7 mouse cellular contexts compared by ENCODE assay signal in genomic region chr13:34642941-34643875, GRCm38 (mm10). TPM values are rescaled to one million over a fixed set of nuclear protein-coding genes. Genes with fewer than 3 reads are reported as not detected.
DNase-seq lines count a peak whose midpoint lies in the region; ATAC-seq lines count a peak whose summit lies in the region.

No protein-coding gene starts in this region.

- no peak overlapping the region for H3K4me2 ChIP-seq in forebrain, embryonic 14.5 days (ENCODE audit: low read length)

- ATAC-seq in forebrain, embryonic 14.5 days: peak; percentile 47

- no peak overlapping the region for H3K9ac ChIP-seq in forebrain, embryonic 14.5 days (ENCODE audit: low read length)

- H3K4me3 ChIP-seq in forebrain, embryonic 14.5 days (ENCODE audit: low read depth, low read length): no peak overlapping the region

- H3K9me3 ChIP-seq in forebrain, embryonic 14.5 days (replicated peaks; ENCODE audit: control insufficient read depth, low read length): no peaks in the 10 kb centered on the region

- no peak overlapping the region for H3K27ac ChIP-seq in forebrain, embryonic 14.5 days (ENCODE audit: low read depth, low read length)

- H3K27me3 ChIP-seq in forebrain, embryonic 14.5 days (replicated peaks; ENCODE audit: control insufficient read depth, insufficient read depth, low read length): no peaks in the 10 kb centered on the region

- H3K36me3 ChIP-seq in forebrain, embryonic 14.5 days (ENCODE audit: control insufficient read depth, insufficient read depth, low read length): no peaks in the 10 kb centered on the region

- peak; percentile 16 to 48 for DNase-seq in urinary bladder, adult 18-20 months (ENCODE audit: low spot score in 2 of 2)
- DNase-seq in urinary bladder, postnatal 10 days (ENCODE audit: low spot score): no peak
- peak; percentile 60 to 63 for DNase-seq in adrenal gland, postnatal 36 days
- DNase-seq in forebrain, embryonic 14.5 days (ENCODE audit: low spot score): peak; percentile 85
- DNase-seq in kidney, postnatal 25 days: peak; percentile 43 to 80
- peak; percentile 73 for DNase-seq in lung, postnatal 10 days
- DNase-seq in right cerebral cortex, postnatal 14 days: peak; percentile 71

- H3K4me1 ChIP-seq in forebrain, embryonic 14.5 days (ENCODE audit: control insufficient read depth, insufficient read depth, low read length): no peaks in the 10 kb centered on the region

- WGBS in forebrain, embryonic 14.5 days: 25% methylated on average over 7 of the region's 7 CpGs

RNA-seq across cellular contexts. Expression of gene Pxdc1, which starts 10.1 kb away (rescaled TPM):
- total RNA-seq in adrenal gland, postnatal 36 days (2021): 1 to 10 TPM; 4.1 to 5.1 TPM
- 5.1 and 6.7 TPM in 2 replicates for polyA plus RNA-seq in forebrain, embryonic 14.5 days (2014; fragmentation: Nextera tagmentation; extraction: Ambion mirVana)
